Mouse (Mus musculus) midbrain, embryonic 13.5 days (tissue): ENCODE measurements around the gene Ttc39b. TPM values are rescaled to one million over a fixed set of nuclear protein-coding genes. Genes with fewer than 3 reads are reported as not detected.

Experiments
- ATAC-seq: fragments of 200-750 bp; cut with Nextera tagmentation; 2 replicates; pipeline ENCODE4 v1.8.0; 2017; ENCODE audit warnings: mild to moderate bottlenecking, moderate TSS enrichment, moderate library complexity
- H3K27ac ChIP-seq: fragments of 300-500 bp; sonication (generic); 2 replicates; pipeline ENCODE4 v1.5.1; 2015; ENCODE audit warnings: inconsistent platforms, mild to moderate bottlenecking, moderate library complexity
- H3K27me3 ChIP-seq: fragments of 300-500 bp; sonication (generic); 2 replicates; pipeline ENCODE4 v1.6.1; 2015; ENCODE audit warnings: mild to moderate bottlenecking, inconsistent platforms
- H3K36me3 ChIP-seq: fragments of 300-500 bp; sonication (generic); 2 replicates; pipeline ENCODE4 v1.6.1; 2015; ENCODE audit warnings: mild to moderate bottlenecking, inconsistent platforms
- H3K4me1 ChIP-seq: fragments of 300-500 bp; sonication (generic); replicated peaks from 2 replicates; pipeline ENCODE4 v1.6.1; 2015; ENCODE audit warnings: inconsistent platforms
- H3K4me2 ChIP-seq: fragments of 300-500 bp; sonication (generic); replicated peaks from 2 replicates; pipeline ENCODE4 v1.6.1; 2015; ENCODE audit warnings: moderate library complexity, mild to moderate bottlenecking, inconsistent platforms
- H3K4me3 ChIP-seq: fragments of 300-500 bp; sonication (generic); replicated peaks from 2 replicates; pipeline ENCODE4 v1.5.1; 2015; ENCODE audit warnings: mild to moderate bottlenecking, inconsistent platforms
- H3K9ac ChIP-seq: fragments of 300-500 bp; sonication (generic); replicated peaks from 2 replicates; pipeline ENCODE4 v1.6.1; 2015; ENCODE audit warnings: mild to moderate bottlenecking, inconsistent platforms
- H3K9me3 ChIP-seq: fragments of 300-500 bp; sonication (generic); 2 replicates; pipeline ENCODE4 v1.6.1; 2016; ENCODE audit warnings: mild to moderate bottlenecking, inconsistent platforms
- WGBS: fragments of 180-500 bp; shearing (Covaris S2); methylation state at CpG from one replicate; pipeline ENCODE4 v1.1.7; 2015; 5-methylcytosine and 5-hydroxymethylcytosine counted together
- polyA plus RNA-seq: library from polyadenylated mRNA; unstranded; fragments of >200 nt; fragmentation: Nextera tagmentation; extraction: Ambion mirVana; gene quantifications from 2 replicates; pipeline ENCODE4 v1.2.1, GENCODE M21; 2015

Ttc39b gene
- polyA plus RNA-seq, 1 experiment from 2014 or later = 3.7 TPM

DNA sequence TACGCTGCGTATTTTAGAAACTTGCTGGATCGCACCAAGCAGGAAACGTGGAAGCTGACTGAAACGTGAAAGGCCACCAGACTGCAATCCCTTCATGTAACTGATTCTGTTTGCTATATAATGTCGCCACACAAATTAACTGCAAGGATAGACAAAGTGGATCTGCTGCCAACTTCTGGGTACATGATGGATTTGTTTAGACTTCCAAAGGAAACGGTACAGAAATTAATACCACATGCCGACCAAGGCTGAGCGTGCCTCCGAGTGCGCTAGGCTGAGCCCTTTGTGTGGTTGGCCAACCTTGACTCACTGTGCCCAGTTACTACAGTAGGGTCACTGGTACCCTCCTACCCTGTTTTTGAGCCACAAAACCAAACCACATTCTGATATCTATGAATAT is 89.3 kb downstream of the Ttc39b start:
- 92% methylated on average over 11 of the region's 11 CpGs for WGBS
- H3K9me3 ChIP-seq = no peaks in the 10 kb centered on the region
- ATAC-seq = no peak
- H3K9ac ChIP-seq = no peak overlapping the region
- no peak overlapping the region for H3K4me2 ChIP-seq
- no peaks in the 10 kb centered on the region; the same call in 1 of the 2 replicates for H3K4me1 ChIP-seq
- H3K36me3 ChIP-seq = peaks cover 4% of the 10 kb centered on the region; the same call in 1 of the 2 replicates
- H3K27me3 ChIP-seq = no peaks in the 10 kb centered on the region
- no peak overlapping the region for H3K27ac ChIP-seq
- no peak overlapping the region for H3K4me3 ChIP-seq

DNA sequence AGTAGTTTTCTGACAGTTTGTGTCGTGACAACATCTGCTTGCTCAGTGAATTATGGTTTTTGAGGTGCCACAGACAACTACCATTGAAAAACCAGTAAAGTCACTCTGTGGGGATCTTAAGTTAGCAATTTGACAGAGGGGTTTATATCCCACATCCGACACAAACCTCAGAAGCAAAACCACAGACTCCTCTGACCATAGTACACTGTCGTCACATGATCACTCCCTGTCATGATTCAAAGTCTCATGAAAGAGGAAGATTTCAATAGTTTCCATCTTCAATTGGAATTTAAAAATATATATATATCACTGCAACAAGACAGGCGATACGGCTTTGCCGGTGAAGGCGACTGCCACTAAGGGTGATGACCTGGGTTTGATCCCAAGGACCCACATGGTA is 89.9 kb downstream of the Ttc39b start:
- H3K9ac ChIP-seq = no peak overlapping the region
- 95% methylated on average over 7 of the region's 7 CpGs for WGBS

DNA sequence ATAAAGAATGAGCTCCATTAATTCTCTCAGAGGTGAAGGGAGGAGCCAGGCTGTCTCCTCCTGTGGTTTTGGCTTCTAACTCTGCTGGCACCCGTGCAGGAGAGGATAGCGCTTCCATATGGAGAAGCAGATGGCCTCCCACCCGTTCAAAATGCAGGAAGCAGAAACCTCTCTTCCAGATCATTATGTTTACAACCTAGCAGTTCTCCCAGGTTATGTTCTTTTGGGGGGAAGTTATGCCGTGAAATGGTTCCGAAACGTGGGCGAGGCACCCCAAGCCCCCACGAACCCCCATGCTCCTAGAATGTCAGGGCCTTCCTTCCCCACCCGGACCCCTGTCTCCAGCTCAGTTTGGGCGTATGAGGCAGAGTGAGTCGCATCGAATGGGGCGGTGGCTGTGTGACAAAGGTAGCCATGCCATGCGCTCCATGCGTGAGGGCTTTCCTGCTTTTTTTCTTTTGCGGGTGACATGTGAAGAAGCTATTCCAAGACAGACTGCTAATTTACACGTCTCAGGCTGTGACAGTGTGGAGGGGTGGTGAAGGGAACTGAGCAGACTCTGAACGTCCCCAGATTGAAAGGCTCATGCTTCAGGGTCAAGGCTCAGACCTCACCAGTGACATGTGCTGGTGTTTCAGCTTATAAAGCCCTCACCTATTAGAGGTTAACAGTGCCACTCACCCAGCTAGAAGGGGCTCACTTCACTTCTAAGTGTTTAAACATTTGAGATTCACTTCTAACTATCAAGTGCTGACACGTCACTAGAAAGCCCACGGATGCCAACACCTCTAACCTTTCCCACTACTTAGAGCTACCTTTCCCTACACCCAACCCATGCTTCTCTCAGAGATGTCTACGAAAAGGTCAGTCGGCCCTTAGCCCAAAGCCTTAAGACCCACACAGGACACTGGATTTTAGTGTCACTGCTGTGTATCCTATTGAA is 90.6 kb downstream of the Ttc39b start:
- peaks cover 4% of the 10 kb centered on the region; the same call in 1 of the 2 replicates for H3K36me3 ChIP-seq
- no peaks in the 10 kb centered on the region for H3K9me3 ChIP-seq
- H3K9ac ChIP-seq = no peak overlapping the region
- no peak overlapping the region for H3K4me3 ChIP-seq
- no peak overlapping the region for H3K4me2 ChIP-seq
- no peaks in the 10 kb centered on the region; the same call in 1 of the 2 replicates for H3K4me1 ChIP-seq
- no peak overlapping the region for H3K27ac ChIP-seq
- ATAC-seq = no peak
- H3K27me3 ChIP-seq = no peaks in the 10 kb centered on the region
- 78% methylated on average over 22 of the region's 22 CpGs for WGBS

More for the DNA sequence above, 89.9 kb downstream of the Ttc39b start:
- Histone ChIP-seq H3K27me3 (no peaks in the 10 kb centered on the region), H3K27ac (no peak overlapping the region), H3K9me3 (no peaks in the 10 kb centered on the region), H3K4me2 (no peak overlapping the region), H3K4me3 (no peak overlapping the region), H3K36me3 (peaks cover 4% of the 10 kb centered on the region; the same call in 1 of the 2 replicates), H3K4me1 (no peaks in the 10 kb centered on the region; the same call in 1 of the 2 replicates)
- no peak for ATAC-seq

DNA sequence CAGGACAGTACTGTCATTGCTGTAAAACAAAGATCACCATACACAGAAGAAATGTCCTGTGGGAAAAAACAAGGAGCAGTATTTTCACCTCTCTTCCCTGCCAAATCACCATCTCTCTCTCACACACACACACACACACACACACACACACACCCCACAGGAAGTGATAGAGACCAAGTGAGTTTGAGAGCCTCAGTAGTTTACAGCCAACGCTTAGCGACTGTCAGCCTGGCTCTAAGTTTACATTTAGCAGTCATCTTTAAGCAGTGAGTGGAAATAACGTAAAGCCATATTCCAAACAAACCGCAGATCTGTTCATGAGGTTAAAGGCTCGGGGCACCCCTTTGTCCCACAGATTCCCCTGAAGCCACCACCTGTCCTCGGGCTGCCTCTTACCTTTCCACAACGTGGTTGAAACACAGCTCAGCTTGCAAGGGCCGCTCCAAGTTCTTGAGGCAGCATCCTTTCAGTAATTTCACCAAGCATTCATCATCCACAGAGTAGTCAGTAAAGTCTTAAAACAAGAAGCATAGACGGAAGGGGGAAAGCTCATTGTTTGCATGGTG is 91.7 kb downstream of the Ttc39b start:
- Histone ChIP-seq H3K9me3 (no peaks in the 10 kb centered on the region), H3K4me3 (no peak overlapping the region)

DNA sequence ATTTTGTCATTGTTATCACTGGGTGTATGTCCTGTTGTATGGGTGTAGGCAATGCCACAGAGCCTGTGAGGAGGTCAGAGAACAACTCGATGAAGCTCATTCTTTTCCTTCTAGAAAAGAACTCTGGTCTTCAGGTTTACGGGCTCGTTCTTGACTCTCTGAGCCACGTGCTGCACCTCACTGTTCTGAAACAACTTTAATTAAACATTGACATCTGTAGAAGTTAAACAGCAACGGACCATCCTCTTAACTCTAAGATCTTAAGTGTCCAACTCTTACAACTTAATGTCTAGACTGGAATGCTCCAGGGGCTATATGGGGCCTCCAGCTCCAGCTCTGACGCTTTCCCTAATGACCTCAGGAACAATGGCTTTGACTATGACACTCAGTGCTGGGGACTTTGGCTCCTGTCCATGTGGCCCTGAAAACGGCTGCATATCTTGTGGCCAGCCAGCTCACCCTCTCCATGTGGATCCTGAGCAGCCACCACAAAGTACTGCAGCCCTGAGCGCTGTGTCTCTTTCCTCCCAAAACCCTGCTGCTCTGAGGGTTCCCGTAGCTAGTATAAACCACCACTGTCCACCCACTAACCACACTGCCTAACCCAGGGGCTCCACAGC is 95.3 kb downstream of the Ttc39b start:
- H3K9ac ChIP-seq = no peak overlapping the region
- no peak overlapping the region for H3K4me2 ChIP-seq
- 85% methylated on average over 9 of the region's 9 CpGs for WGBS
- no peaks in the 10 kb centered on the region for H3K27me3 ChIP-seq
- no peaks in the 10 kb centered on the region for H3K36me3 ChIP-seq
- no peak overlapping the region for H3K27ac ChIP-seq
- peaks cover 3% of the 10 kb centered on the region; the same call in 1 of the 2 replicates for H3K4me1 ChIP-seq
- no peaks in the 10 kb centered on the region for H3K9me3 ChIP-seq
- no peak for ATAC-seq
- no peak overlapping the region for H3K4me3 ChIP-seq

More for the DNA sequence above, 91.7 kb downstream of the Ttc39b start:
- Histone ChIP-seq H3K4me1 (no peaks in the 10 kb centered on the region; the same call in 1 of the 2 replicates), H3K9ac (no peak overlapping the region), H3K27me3 (no peaks in the 10 kb centered on the region), H3K27ac (no peak overlapping the region), H3K4me2 (no peak overlapping the region), H3K36me3 (peaks cover 4% of the 10 kb centered on the region; the same call in 1 of the 2 replicates)
- ATAC-seq = no peak
- 89% methylated on average over 9 of the region's 9 CpGs for WGBS

DNA sequence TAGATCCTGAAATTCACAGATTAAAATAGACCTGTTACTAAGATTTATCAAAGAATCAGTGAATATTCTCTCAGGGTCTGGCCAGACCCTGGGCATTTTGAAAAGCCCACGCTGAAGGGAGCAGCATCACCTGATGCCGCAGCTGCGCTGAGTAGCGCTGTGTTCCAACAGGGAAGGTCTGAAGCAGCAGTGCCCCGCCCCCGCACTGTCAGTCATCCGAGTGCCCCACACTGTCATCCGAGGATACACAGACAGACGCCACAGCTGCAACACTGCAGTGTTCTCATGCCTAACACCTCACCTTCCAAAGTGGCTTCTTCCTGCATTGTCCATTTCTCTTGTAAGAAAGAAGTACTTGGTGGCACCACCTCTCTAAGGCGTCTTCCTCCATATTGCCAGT is 96.0 kb downstream of the Ttc39b start:
- no peak overlapping the region for H3K27ac ChIP-seq
- peak; percentile 62; the same call in 1 of the 2 replicates for ATAC-seq
- H3K4me1 ChIP-seq = peaks cover 3% of the 10 kb centered on the region; the same call in 1 of the 2 replicates
- H3K36me3 ChIP-seq = no peaks in the 10 kb centered on the region
- no peak overlapping the region for H3K4me3 ChIP-seq
- WGBS = 66% methylated on average over 10 of the region's 10 CpGs
- no peak overlapping the region for H3K4me2 ChIP-seq
- no peaks in the 10 kb centered on the region for H3K27me3 ChIP-seq
- H3K9me3 ChIP-seq = no peaks in the 10 kb centered on the region
- no peak overlapping the region for H3K9ac ChIP-seq

DNA sequence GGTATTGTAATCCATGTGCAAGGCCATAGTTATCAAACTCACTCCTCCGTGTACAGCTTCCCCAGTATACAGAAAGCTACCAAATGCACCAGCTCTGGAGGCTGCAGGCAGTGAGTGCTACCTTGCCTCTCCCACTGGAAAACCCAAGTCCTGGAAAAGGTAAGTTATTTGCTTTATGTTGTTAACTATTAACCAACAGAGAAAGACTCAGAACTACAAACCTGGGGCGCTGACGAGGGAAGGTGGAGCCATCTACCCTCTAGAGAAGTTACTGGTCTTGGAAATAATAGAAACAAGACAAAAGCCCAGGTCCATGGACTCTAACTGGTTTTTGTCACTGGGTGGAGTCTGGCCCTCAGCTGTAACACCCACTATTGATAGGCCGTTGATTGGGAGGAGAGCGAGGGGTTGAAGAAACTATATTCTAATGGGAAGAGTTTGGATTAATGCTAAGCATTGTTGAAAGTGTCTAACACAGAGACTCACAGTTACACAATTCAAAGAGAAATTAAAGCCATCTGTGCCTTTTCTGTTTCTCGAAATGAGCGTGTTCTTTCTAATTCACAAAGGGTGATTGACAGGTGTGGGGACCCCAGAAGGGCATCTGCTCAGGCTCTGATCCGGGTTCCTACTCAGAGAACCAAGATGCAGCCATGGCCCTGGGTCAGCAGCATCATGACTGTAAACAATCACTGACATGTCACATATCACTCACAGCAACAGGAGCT is 98.3 kb downstream of the Ttc39b start:
- no peaks in the 10 kb centered on the region for H3K9me3 ChIP-seq
- H3K4me3 ChIP-seq = no peak overlapping the region
- no peak for ATAC-seq
- no peak overlapping the region for H3K27ac ChIP-seq
- no peaks in the 10 kb centered on the region for H3K36me3 ChIP-seq
- H3K4me1 ChIP-seq = 0 out of 2 replicates have a peak, but pooled peaks cover 3% of the 10 kb centered on the region
- 68% methylated on average over 8 of the region's 8 CpGs for WGBS
- no peak overlapping the region for H3K4me2 ChIP-seq
- no peaks in the 10 kb centered on the region for H3K27me3 ChIP-seq
- H3K9ac ChIP-seq = no peak overlapping the region

DNA sequence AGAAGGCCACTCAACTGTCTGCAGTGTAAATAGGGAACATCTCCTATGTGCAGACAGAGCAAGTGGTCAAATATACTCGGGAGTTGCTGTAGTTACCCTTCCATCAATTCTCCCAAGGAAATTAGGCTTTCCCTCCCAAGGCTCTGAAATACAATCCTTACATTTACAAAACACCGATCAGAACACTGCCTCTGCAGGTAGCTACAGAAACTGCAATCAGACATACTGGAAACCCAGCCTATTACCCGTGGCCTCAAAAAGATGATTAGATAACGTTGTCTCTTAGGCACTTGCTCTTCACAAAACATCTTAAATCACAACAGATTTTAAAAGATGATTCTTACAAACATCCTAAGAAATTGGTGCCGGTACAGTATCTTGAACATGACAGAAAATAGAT is 99.8 kb downstream of the Ttc39b start:
- ATAC-seq = no peak
- Histone ChIP-seq H3K9ac (no peak overlapping the region), H3K27me3 (no peaks in the 10 kb centered on the region), H3K27ac (no peak overlapping the region), H3K4me2 (no peak overlapping the region), H3K36me3 (no peaks in the 10 kb centered on the region), H3K4me3 (no peak overlapping the region), H3K9me3 (no peaks in the 10 kb centered on the region), H3K4me1 (0 out of 2 replicates have a peak, but pooled peaks cover 3% of the 10 kb centered on the region)
- WGBS = 44% methylated on average over 5 of the region's 5 CpGs

DNA sequence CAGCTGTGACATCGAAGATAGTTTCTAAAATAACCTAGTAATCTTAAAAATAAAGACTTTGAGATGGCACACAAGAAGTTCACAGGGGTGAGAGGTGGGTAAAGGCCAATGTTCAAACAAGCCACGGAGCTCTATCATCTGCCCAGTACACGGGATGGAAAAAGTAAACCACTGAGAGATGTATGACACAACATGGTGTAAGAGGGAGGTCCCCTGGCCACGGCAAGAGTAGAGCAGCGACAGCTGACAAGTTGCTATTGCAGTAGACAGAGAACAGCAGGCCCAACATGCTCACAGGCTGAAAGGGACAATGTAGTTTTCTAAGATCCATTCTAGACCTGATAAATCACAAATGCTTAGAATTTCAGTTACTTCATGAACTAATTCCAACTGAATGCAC is 100.9 kb downstream of the Ttc39b start:
- no peaks in the 10 kb centered on the region for H3K9me3 ChIP-seq
- H3K4me3 ChIP-seq = no peak overlapping the region
- no peak overlapping the region for H3K27ac ChIP-seq
- H3K36me3 ChIP-seq = no peaks in the 10 kb centered on the region
- no peak overlapping the region for H3K4me2 ChIP-seq
- H3K4me1 ChIP-seq = 0 out of 2 replicates have a peak, but pooled peaks cover 3% of the 10 kb centered on the region
- WGBS = 93% methylated on average over 5 of the region's 5 CpGs
- no peak for ATAC-seq
- no peak overlapping the region for H3K9ac ChIP-seq
- H3K27me3 ChIP-seq = no peaks in the 10 kb centered on the region

DNA sequence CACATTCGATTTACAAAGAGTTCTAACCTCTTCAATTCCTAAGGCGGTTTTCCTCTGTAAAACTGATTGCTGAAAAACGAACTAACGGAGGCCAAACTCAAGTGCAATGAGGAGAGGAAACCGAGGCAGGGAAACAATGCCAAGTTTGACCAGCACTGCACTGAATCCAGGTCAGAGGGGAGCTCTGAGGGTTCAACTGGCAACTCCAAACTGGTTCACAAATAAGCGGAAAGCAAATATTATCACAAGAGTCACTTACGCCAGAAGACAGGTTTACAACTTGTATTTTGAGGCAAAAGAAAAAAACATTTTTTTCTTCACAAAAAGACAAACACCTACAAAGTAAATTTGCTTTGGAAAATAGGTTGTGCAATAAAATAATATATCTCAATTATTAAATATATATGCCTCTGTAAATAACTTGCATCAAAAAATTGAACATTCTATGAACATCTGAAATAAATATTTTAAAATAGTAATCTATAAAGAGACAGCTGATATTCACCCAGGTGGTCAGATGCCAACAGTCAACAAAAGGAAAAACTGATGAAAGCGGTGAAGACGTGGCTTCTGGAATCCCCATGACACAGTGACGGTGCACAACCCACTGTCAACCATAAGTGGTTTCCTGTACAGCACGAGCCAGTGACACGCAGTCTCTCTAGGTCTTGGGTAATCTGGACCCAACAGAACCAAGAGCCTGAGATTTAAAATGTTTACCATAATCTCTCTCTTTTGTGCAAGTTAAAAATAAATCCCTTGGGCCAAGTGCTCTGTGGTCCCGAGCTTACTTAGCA is 103.1 kb downstream of the Ttc39b start:
- 84% methylated on average over 13 of the region's 13 CpGs for WGBS
- ATAC-seq = no peak
- no peak overlapping the region for H3K4me2 ChIP-seq

DNA sequence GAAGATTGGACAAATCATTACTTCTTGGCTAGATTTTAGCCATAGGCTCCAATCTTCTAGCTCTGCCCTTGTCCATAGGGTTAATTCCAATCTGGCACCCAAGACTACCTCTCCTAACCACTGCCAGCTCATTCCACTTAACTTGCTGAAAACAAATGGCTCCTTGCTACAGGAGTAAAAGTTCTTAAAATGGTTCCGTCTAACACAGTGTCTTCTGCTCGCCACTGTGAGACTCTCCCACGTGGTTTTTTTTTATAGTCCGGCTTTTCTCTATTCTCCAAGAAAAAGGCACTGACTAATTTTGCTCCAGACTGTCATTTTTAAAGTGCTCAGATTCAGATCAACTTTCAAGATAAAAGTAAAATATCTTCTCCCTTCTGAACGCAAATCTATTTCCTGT is 104.8 kb downstream of the Ttc39b start:
- 91% methylated on average over 5 of the region's 5 CpGs for WGBS
- H3K4me2 ChIP-seq = no peak overlapping the region
- H3K9me3 ChIP-seq = no peaks in the 10 kb centered on the region
- H3K4me3 ChIP-seq = no peak overlapping the region
- H3K27ac ChIP-seq = no peak overlapping the region
- H3K9ac ChIP-seq = no peak overlapping the region
- no peaks in the 10 kb centered on the region for H3K27me3 ChIP-seq
- 0 out of 2 replicates have a peak, but pooled peaks cover 4% of the 10 kb centered on the region for H3K4me1 ChIP-seq
- ATAC-seq = no peak
- no peaks in the 10 kb centered on the region for H3K36me3 ChIP-seq

More for the DNA sequence above, 103.1 kb downstream of the Ttc39b start:
- Histone ChIP-seq H3K4me1 (0 out of 2 replicates have a peak, but pooled peaks cover 1% of the 10 kb centered on the region), H3K27me3 (no peaks in the 10 kb centered on the region), H3K27ac (no peak overlapping the region), H3K4me3 (no peak overlapping the region), H3K9me3 (no peaks in the 10 kb centered on the region), H3K36me3 (no peaks in the 10 kb centered on the region), H3K9ac (no peak overlapping the region)
